Mouse (Mus musculus) ES-Bruce4 (cell line): ENCODE measurements around the gene Tbc1d9.

Experiments
- EP300 ChIP-seq: IDR thresholded peaks from 2 replicates; pipeline ENCODE4 v1.6.1; 2011; ENCODE audit warnings: low read depth, low read length; ENCODE audit not compliant: insufficient read depth
- POLR2A ChIP-seq: IDR thresholded peaks from one replicate; pipeline ENCODE4 v1.8.1; 2011; ENCODE audit warnings: low read length; ENCODE audit not compliant: insufficient read depth

GRCm38 (mm10) chr8:83175680-83176079, 10.5 kb downstream of the Tbc1d9 start:
- TF ChIP-seq POLR2A (no peak), EP300 (no peak)
